Mouse (Mus musculus) embryonic facial prominence, embryonic 13.5 days (tissue): ENCODE measurements at regions not wholly inside any gene's neighbourhood (a gene's known extent, or its start where the extent isn't known, plus 50 kb on each side); places are given as distances from the start of the nearest gene placed in this dataset.

Source experiments
- ATAC-seq: fragments of 200-750 bp; cut with Nextera tagmentation; 2 replicates; pipeline ENCODE4 v1.8.0; 2017; ENCODE audit warnings: low read depth; ENCODE audit not compliant: insufficient number of reproducible peaks, insufficient read depth, low FRiP score, low TSS enrichment
- H3K27ac ChIP-seq: fragments of 300-500 bp; sonication (generic); 2 replicates; pipeline ENCODE4 v1.5.1; 2015; ENCODE audit warnings: moderate library complexity, mild to moderate bottlenecking, inconsistent platforms
- H3K27me3 ChIP-seq: fragments of 300-500 bp; sonication (generic); 2 replicates; pipeline ENCODE4 v1.6.1; 2015; ENCODE audit warnings: mild to moderate bottlenecking, inconsistent platforms
- H3K36me3 ChIP-seq: fragments of 300-500 bp; sonication (generic); 2 replicates; pipeline ENCODE4 v1.6.1; 2015; ENCODE audit warnings: mild to moderate bottlenecking, inconsistent platforms
- H3K4me1 ChIP-seq: fragments of 300-500 bp; sonication (generic); 2 replicates; pipeline ENCODE4 v1.6.1; 2015; ENCODE audit warnings: inconsistent platforms
- H3K4me2 ChIP-seq: fragments of 300-500 bp; sonication (generic); 2 replicates; pipeline ENCODE4 v1.6.1; 2015; ENCODE audit warnings: moderate library complexity, mild to moderate bottlenecking, inconsistent platforms
- H3K4me3 ChIP-seq: fragments of 300-500 bp; sonication (generic); 2 replicates; pipeline ENCODE4 v1.5.1; 2015; ENCODE audit warnings: mild to moderate bottlenecking, inconsistent platforms
- H3K9ac ChIP-seq: fragments of 300-500 bp; sonication (generic); 2 replicates; pipeline ENCODE4 v1.6.1; 2015; ENCODE audit warnings: mild to moderate bottlenecking, inconsistent platforms
- H3K9me3 ChIP-seq: fragments of 300-500 bp; sonication (generic); 2 replicates; pipeline ENCODE4 v1.6.1; 2016; ENCODE audit warnings: inconsistent platforms
- WGBS: fragments of 180-500 bp; shearing (Covaris S2); methylation state at CpG from one replicate; pipeline ENCODE4 v1.1.7; 2015; ENCODE audit warnings: mixed read lengths; 5-methylcytosine and 5-hydroxymethylcytosine counted together

DNA sequence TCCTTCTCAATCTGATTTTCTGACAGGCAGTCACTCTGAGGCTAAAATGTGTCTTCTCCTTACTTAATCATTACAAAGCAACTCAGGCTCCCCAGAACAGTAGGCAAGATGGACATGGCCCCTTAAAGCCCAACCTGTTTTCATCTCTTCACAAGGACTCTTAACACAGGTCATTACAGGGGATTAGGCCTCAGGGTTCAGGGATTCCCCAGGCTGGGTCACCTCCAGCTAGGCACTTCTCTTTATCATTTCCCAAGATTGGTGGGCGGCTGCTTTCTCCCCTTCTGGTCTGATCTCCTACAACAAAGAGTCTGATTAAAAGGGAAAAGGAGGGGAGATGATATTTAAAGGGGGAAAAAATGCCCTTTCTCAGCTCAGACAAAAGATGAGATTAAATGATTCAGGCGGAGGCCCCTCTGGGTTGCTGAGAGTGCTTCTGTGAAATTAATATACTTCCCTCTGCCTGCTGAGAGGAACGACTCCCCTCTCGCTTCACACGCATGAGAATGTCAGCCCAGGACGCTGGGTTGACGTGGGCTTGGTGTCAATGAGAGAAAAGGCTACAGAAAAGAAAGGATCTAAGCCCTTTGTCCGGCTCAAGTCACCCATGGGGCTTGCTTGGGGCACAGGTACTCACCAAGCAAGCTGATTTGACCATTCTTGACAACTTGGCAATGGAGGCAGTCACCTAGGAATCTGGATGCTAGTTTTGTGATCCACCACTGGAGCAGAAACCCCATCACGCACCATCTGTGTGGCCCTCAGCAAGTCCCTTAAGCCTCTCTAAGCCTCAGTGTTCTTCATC lies 152.3 kb downstream of the Gsdmc2 start:
- Histone ChIP-seq H3K4me2 (no peak overlapping the region), H3K36me3 (no peaks in the 10 kb centered on the region), H3K9ac (no peak overlapping the region), H3K27me3 (0 out of 2 replicates have a peak, but pooled peaks cover 3% of the 10 kb centered on the region), H3K4me3 (no peak overlapping the region), H3K9me3 (no peaks in the 10 kb centered on the region), H3K27ac (no peak overlapping the region), H3K4me1 (no peaks in the 10 kb centered on the region)
- no peak for ATAC-seq
- 40% methylated on average over 9 of the region's 9 CpGs for WGBS

- Histone ChIP-seq H3K9me3 (no peaks in the 10 kb centered on the region), H3K27me3 (0 out of 2 replicates have a peak, but pooled peaks cover 3% of the 10 kb centered on the region), H3K4me3 (no peak overlapping the region), H3K4me2 (no peak overlapping the region), H3K9ac (no peak overlapping the region), H3K4me1 (no peaks in the 10 kb centered on the region), H3K36me3 (no peaks in the 10 kb centered on the region), H3K27ac (no peak overlapping the region)
- ATAC-seq: no peak
- WGBS: 59% methylated on average over 5 of the region's 5 CpGs
Measured at GRCm38 (mm10) chr15:63689788-63690575, 155.0 kb downstream of the Gsdmc2 start.

GRCm38 (mm10) chr15:63687852-63688251 lies 157.1 kb downstream of the Gsdmc2 start:
- no peak overlapping the region for H3K4me3 ChIP-seq
- H3K9me3 ChIP-seq: no peaks in the 10 kb centered on the region
- H3K36me3 ChIP-seq: no peaks in the 10 kb centered on the region
- WGBS: 95% methylated on average over 1 of the region's 1 CpGs
- H3K9ac ChIP-seq: no peak overlapping the region
- H3K27ac ChIP-seq: no peak overlapping the region
- no peaks in the 10 kb centered on the region for H3K27me3 ChIP-seq
- H3K4me2 ChIP-seq: no peak overlapping the region
- H3K4me1 ChIP-seq: no peaks in the 10 kb centered on the region
- no peak for ATAC-seq

- WGBS: 45% methylated on average over 3 of the region's 3 CpGs
- H3K4me3 ChIP-seq: no peak overlapping the region
- H3K27me3 ChIP-seq: no peaks in the 10 kb centered on the region
- no peaks in the 10 kb centered on the region for H3K4me1 ChIP-seq
- H3K27ac ChIP-seq: no peak overlapping the region
- no peaks in the 10 kb centered on the region for H3K9me3 ChIP-seq
- H3K4me2 ChIP-seq: no peak overlapping the region
- ATAC-seq: no peak
- H3K36me3 ChIP-seq: no peaks in the 10 kb centered on the region
- H3K9ac ChIP-seq: no peak overlapping the region
Measured at GRCm38 (mm10) chr15:63686954-63687562, 157.9 kb downstream of the Gsdmc2 start.

GRCm38 (mm10) chr15:63679984-63680925 lies 164.7 kb downstream of the Gsdmc2 start:
- Histone ChIP-seq H3K9ac (no peak overlapping the region), H3K4me3 (no peak overlapping the region), H3K36me3 (no peaks in the 10 kb centered on the region), H3K27ac (peak overlapping the region; percentile 62; the same call in 1 of the 2 replicates), H3K9me3 (no peaks in the 10 kb centered on the region; the same call in 1 of the 2 replicates), H3K4me2 (no peak overlapping the region), H3K4me1 (peaks cover 14% of the 10 kb centered on the region), H3K27me3 (no peaks in the 10 kb centered on the region)
- WGBS: 41% methylated on average over 3 of the region's 3 CpGs
- ATAC-seq: no peak

GRCm38 (mm10) chr15:63678921-63679320 lies 166.1 kb downstream of the Gsdmc2 start:
- Histone ChIP-seq H3K4me3 (no peak overlapping the region), H3K4me2 (no peak overlapping the region), H3K4me1 (peaks cover 14% of the 10 kb centered on the region), H3K9me3 (no peaks in the 10 kb centered on the region; the same call in 1 of the 2 replicates), H3K27me3 (no peaks in the 10 kb centered on the region), H3K9ac (no peak overlapping the region), H3K36me3 (no peaks in the 10 kb centered on the region), H3K27ac (peak overlapping the region; percentile 62; the same call in 1 of the 2 replicates)
- ATAC-seq: no peak
- 74% methylated on average over 5 of the region's 5 CpGs for WGBS

DNA sequence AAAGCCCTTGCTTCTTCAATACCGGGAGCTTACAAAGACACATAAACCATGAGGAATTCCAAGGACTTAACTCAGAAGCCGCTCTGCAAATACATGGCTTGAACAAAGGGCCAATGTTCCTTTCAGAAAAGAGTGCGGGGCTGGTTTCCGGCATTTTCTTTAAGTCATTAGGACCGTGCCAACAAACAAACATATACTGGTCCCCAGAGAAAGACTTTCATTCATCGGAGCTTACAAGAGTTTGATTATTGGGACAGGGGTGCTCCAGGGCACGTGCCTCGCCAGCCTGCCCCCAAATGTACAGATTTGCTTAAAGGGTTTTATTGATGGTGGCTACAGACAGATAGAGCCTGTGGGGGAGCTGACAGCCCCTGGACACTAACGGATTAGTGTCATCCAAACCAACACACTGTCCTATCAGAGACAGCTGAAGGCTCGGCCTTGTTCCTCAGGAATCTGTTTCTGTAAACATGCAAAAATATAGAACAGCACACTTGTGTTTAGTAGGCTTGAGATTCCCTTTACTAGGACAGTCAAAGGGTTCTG lies 169.4 kb downstream of the Gsdmc2 start:
- Histone ChIP-seq H3K9ac (0 out of 2 replicates have a peak overlapping the region, but pooled peaks have one; percentile 16), H3K36me3 (no peaks in the 10 kb centered on the region), H3K4me1 (peaks cover 26% of the 10 kb centered on the region), H3K27me3 (no peaks in the 10 kb centered on the region), H3K9me3 (no peaks in the 10 kb centered on the region), H3K27ac (peak overlapping the region; percentile 78), H3K4me2 (no peak overlapping the region), H3K4me3 (no peak overlapping the region)
- ATAC-seq: peak; percentile 49; the same call in 1 of the 2 replicates
- WGBS: 27% methylated on average over 10 of the region's 10 CpGs

GRCm38 (mm10) chr15:63674404-63674803 lies 170.6 kb downstream of the Gsdmc2 start:
- Histone ChIP-seq H3K27ac (peak overlapping the region; percentile 76), H3K9me3 (no peaks in the 10 kb centered on the region), H3K27me3 (no peaks in the 10 kb centered on the region), H3K36me3 (no peaks in the 10 kb centered on the region), H3K4me3 (no peak overlapping the region), H3K9ac (no peak overlapping the region), H3K4me2 (no peak overlapping the region), H3K4me1 (peaks cover 16% of the 10 kb centered on the region)
- ATAC-seq: no peak
- WGBS: 92% methylated on average over 5 of the region's 5 CpGs

DNA sequence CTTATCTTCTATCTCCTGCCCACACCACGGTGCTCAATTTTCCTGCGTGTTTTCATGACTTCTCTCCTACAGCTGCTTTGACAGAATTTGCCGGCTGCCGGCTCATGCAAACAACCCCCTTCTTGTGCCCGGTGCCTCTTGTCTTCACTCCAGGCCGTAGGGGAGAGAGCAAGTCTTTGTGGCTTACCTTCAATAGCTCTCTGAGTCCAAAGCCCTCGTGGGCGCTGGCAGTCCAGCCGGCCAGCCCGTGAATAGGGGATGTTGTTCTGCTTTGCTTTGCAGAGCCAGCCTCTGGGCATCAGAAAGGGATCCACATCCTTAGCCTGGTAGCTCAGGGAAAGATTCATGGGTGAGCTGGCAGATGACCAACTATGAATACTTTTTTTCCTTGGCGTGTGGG lies 173.9 kb downstream of the Gsdmc2 start:
- Histone ChIP-seq H3K4me1 (peaks cover 16% of the 10 kb centered on the region), H3K36me3 (no peaks in the 10 kb centered on the region), H3K9ac (no peak overlapping the region), H3K9me3 (no peaks in the 10 kb centered on the region), H3K27me3 (no peaks in the 10 kb centered on the region), H3K4me2 (no peak overlapping the region), H3K27ac (peak overlapping the region; percentile 58), H3K4me3 (no peak overlapping the region)
- WGBS: 28% methylated on average over 11 of the region's 11 CpGs
- no peak for ATAC-seq

GRCm38 (mm10) chr15:63670561-63670960 lies 174.4 kb downstream of the Gsdmc2 start:
- peak overlapping the region; percentile 58 for H3K27ac ChIP-seq
- H3K9me3 ChIP-seq: no peaks in the 10 kb centered on the region
- WGBS: 79% methylated on average over 1 of the region's 1 CpGs
- no peak overlapping the region for H3K4me2 ChIP-seq
- no peaks in the 10 kb centered on the region for H3K27me3 ChIP-seq
- H3K36me3 ChIP-seq: no peaks in the 10 kb centered on the region
- ATAC-seq: no peak
- peaks cover 13% of the 10 kb centered on the region for H3K4me1 ChIP-seq
- no peak overlapping the region for H3K4me3 ChIP-seq
- H3K9ac ChIP-seq: no peak overlapping the region
